Mouse (Mus musculus) neural tube, embryonic 14.5 days (tissue): ENCODE measurements around the gene Ciita. TPM values are rescaled to one million over a fixed set of nuclear protein-coding genes. Genes with fewer than 3 reads are reported as not detected.

Source experiments
- ATAC-seq: fragments of 200-750 bp; cut with Nextera tagmentation; 2 replicates; pipeline ENCODE4 v1.8.0; 2017; ENCODE audit warnings: low read depth, mild to moderate bottlenecking, moderate TSS enrichment, moderate library complexity
- H3K27ac ChIP-seq: fragments of 300-500 bp; sonication (generic); 2 replicates; pipeline ENCODE4 v1.5.1; 2014; ENCODE audit warnings: low read depth, mild to moderate bottlenecking, control low read depth, low read length, moderate library complexity, mixed read lengths
- H3K27me3 ChIP-seq: fragments of 300-500 bp; sonication (generic); 2 replicates; pipeline ENCODE4 v1.6.1; 2014; ENCODE audit warnings: low read length; ENCODE audit not compliant: control insufficient read depth, insufficient read depth
- H3K36me3 ChIP-seq: fragments of 300-500 bp; sonication (generic); 2 replicates; pipeline ENCODE4 v1.6.1; 2014; ENCODE audit warnings: low read length, mixed read lengths; ENCODE audit not compliant: control insufficient read depth, insufficient read depth
- H3K4me1 ChIP-seq: fragments of 300-500 bp; sonication (generic); 2 replicates; pipeline ENCODE4 v1.6.1; 2014; ENCODE audit warnings: low read length; ENCODE audit not compliant: control insufficient read depth, insufficient read depth
- H3K4me2 ChIP-seq: fragments of 300-500 bp; sonication (generic); 2 replicates; pipeline ENCODE4 v1.6.1; 2014; ENCODE audit warnings: mild to moderate bottlenecking, low read depth, low read length, control low read depth
- H3K4me3 ChIP-seq: fragments of 300-500 bp; sonication (generic); 2 replicates; pipeline ENCODE4 v1.5.1; 2014; ENCODE audit warnings: low read depth, low read length, control low read depth, mixed read lengths
- H3K9ac ChIP-seq: fragments of 300-500 bp; sonication (generic); replicated peaks from 2 replicates; pipeline ENCODE4 v1.6.1; 2014; ENCODE audit warnings: low read depth, mild to moderate bottlenecking, control low read depth, low read length, mixed read lengths
- H3K9me3 ChIP-seq: fragments of 300-500 bp; sonication (generic); 2 replicates; pipeline ENCODE4 v1.6.1; 2016; ENCODE audit warnings: low read length; ENCODE audit not compliant: control insufficient read depth
- WGBS: fragments of 180-500 bp; shearing (Covaris S2); extraction: QIAGEN DNeasy Blood & Tissue Kit; methylation state at CpG from one replicate; pipeline ENCODE4 v1.1.7; 2014; 5-methylcytosine and 5-hydroxymethylcytosine counted together
- polyA plus RNA-seq: library from polyadenylated mRNA; unstranded; fragments of >200 nt; fragmentation: Nextera tagmentation; extraction: Ambion mirVana; gene quantifications from 2 replicates; pipeline ENCODE4 v1.2.1, GENCODE M21; 2014

Ciita gene
- polyA plus RNA-seq, 1 experiment from 2014 or later, result 1.1 TPM

DNA sequence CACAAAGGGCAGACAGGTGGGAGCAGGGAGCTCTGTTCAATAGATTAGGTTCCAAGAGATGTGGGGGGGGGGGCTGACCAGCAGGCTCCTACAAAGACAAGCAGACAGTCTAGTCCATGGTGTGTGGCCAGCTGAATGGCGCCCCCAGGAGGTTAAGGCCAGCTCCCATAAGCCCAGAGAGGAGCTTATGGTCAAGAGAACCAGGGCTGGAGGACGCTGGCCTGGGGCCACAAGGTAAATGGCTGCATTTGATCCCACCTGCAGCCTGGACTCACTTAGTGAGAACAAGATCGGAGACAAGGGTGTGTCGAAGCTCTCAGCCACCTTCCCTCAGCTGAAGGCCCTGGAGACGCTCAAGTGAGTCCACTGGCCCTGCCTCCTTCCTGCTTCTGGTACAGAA, 38.2 kb downstream of the Ciita start:
- WGBS, result 54% methylated on average over 5 of the region's 5 CpGs
- ATAC-seq, result no peak
- no peaks in the 10 kb centered on the region for H3K9me3 ChIP-seq
- no peak overlapping the region for H3K9ac ChIP-seq
- no peak overlapping the region for H3K4me2 ChIP-seq
- no peaks in the 10 kb centered on the region for H3K4me1 ChIP-seq
- H3K27ac ChIP-seq, result no peak overlapping the region
- no peaks in the 10 kb centered on the region for H3K27me3 ChIP-seq
- H3K4me3 ChIP-seq, result no peak overlapping the region
- H3K36me3 ChIP-seq, result no peaks in the 10 kb centered on the region

DNA sequence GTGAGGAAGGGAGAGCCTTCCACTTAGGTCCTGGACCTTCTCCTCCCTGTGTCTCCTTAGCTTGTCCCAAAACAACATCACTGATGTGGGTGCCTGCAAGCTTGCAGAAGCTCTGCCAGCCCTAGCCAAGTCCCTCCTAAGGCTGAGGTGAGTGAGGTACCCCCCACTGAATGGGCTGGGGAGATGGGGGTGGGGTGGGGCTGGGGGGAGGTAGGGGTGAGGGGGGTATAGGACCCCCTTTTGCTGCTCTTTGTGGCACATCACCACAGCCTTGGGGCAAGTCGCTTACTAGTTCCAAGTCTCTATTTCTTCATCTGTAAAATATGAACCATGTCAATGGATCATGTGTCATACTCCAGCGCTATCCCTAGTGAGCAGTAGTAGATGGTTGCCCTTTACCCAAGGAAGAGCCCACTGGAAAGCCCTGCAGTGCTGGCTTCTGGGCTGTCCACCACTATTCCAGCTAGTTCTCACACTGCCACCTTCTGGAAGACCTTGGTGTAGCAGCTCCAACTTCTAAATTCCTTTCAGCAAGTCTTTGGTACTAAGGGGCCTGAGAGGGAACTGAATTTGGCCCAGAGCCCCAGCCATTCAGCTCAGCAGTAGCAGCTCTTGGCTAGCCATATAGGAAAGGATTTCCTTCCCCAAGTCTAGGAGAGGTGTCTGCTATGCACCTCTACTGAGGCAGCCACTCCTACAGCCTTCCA, 41.2 kb downstream of the Ciita start:
- no peak overlapping the region for H3K27ac ChIP-seq
- WGBS, result 42% methylated on average over 2 of the region's 2 CpGs
- no peak overlapping the region for H3K9ac ChIP-seq
- H3K4me3 ChIP-seq, result no peak overlapping the region
- ATAC-seq, result peak; percentile 85; the same call in 1 of the 2 replicates
- H3K4me2 ChIP-seq, result no peak overlapping the region
- no peaks in the 10 kb centered on the region for H3K36me3 ChIP-seq
- no peaks in the 10 kb centered on the region for H3K9me3 ChIP-seq
- no peaks in the 10 kb centered on the region for H3K27me3 ChIP-seq
- no peaks in the 10 kb centered on the region for H3K4me1 ChIP-seq

DNA sequence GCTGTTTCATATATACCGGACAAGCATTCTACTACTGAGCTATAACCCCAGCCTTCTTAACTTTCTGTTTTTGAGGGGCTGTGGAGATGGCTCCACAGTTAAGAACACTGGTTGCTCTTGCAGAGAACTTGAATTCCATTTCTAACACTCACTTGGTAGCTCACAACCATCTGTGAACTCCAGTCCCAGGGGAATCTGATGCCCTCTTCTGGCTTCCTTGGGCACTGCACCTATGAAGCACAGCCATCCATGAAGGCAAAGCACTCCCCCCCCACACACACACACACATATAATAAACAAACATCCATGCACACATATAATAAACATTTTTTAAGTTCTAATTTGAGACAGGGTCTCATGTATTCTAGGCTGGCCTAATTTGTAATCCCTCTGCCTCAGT, 43.0 kb downstream of the Ciita start:
- no peak for ATAC-seq
- WGBS, result 88% methylated on average over 1 of the region's 1 CpGs

DNA sequence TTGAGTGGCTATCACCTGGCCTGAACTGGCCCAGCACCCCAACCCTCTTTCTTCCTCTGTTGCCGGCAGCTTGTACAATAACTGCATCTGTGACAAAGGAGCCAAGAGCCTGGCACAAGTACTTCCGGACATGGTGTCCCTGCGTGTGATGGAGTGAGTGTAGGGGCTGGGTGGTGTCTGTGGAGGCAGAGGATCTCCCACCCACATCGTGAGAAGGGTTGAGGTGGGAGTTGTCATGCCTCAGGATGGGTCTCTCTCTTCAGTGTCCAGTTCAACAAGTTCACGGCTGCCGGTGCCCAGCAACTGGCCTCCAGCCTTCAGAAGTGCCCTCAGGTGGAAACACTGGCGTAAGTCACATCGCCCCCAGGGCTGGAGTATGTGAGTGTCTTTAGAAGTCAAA, 43.8 kb downstream of the Ciita start:
- H3K9ac ChIP-seq, result no peak overlapping the region
- H3K36me3 ChIP-seq, result no peaks in the 10 kb centered on the region
- H3K27me3 ChIP-seq, result no peaks in the 10 kb centered on the region
- 91% methylated on average over 8 of the region's 8 CpGs for WGBS
- no peak overlapping the region for H3K27ac ChIP-seq
- no peaks in the 10 kb centered on the region for H3K4me1 ChIP-seq
- H3K4me3 ChIP-seq, result no peak overlapping the region
- ATAC-seq, result no peak
- no peak overlapping the region for H3K4me2 ChIP-seq
- no peaks in the 10 kb centered on the region for H3K9me3 ChIP-seq

More for the DNA sequence above, 43.0 kb downstream of the Ciita start:
- Histone ChIP-seq H3K36me3 (no peaks in the 10 kb centered on the region), H3K9ac (no peak overlapping the region), H3K4me3 (no peak overlapping the region), H3K9me3 (no peaks in the 10 kb centered on the region), H3K4me1 (no peaks in the 10 kb centered on the region), H3K4me2 (no peak overlapping the region), H3K27ac (no peak overlapping the region), H3K27me3 (no peaks in the 10 kb centered on the region)

DNA sequence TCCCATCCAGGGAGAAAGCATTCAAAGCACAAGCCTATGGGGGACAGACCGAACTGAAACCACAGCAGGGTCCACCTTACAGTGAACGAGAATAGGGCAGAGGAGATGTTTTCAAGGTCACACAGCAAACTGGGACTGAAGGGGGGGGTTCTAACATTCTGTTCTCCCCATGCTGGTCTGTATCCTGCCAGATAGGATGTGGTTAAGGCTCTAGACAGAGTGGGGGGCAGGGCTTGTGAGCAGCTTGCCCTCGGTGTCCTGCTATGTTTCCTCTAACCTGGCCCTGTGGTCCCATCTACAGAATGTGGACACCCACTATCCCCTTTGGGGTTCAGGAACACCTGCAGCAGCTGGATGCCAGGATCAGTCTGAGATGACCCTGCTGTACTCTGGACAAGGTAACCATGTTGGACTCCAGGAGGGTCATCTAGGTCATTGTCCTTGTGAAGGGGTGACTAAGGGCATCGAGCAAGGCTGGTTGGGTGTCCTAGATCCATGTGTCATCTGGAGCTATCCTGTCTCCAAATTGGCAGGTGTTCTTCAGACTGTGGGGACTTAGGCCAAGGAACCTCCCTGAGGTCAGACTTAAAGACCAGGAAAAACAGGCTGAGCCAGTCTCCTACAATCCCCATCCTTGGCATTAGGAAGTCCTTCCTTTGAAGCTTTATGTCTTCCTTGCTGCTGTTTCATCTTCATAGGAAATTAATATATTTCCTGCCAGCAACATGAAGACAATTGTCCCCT, 45.2 kb downstream of the Ciita start:
- Histone ChIP-seq H3K27me3 (no peaks in the 10 kb centered on the region), H3K9ac (no peak overlapping the region), H3K9me3 (no peaks in the 10 kb centered on the region), H3K36me3 (no peaks in the 10 kb centered on the region), H3K4me3 (no peak overlapping the region), H3K4me2 (no peak overlapping the region), H3K4me1 (no peaks in the 10 kb centered on the region), H3K27ac (no peak overlapping the region)
- ATAC-seq, result no peak
- 79% methylated on average over 4 of the region's 4 CpGs for WGBS

DNA sequence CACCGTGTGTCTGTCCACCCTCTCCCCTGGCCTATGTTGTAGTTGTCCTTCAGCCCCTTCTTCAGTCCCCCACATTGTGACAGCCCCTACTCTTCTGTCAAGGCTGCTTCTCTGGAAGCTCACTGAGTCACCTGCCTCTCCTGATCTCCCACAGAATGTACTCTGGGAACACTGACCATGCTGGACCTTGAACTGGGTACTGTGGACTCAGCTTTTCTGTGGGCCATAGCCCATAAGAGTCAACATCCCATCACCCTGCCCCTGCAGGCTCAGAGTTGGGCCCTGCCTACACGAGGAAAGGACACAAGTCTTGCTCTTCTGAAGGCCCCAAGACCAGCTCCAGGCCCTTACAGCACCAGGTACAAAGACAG, 45.7 kb downstream of the Ciita start:
- no peaks in the 10 kb centered on the region for H3K27me3 ChIP-seq
- WGBS, result 61% methylated on average over 2 of the region's 2 CpGs
- no peaks in the 10 kb centered on the region for H3K9me3 ChIP-seq
- H3K4me1 ChIP-seq, result no peaks in the 10 kb centered on the region
- H3K9ac ChIP-seq, result no peak overlapping the region
- H3K4me3 ChIP-seq, result no peak overlapping the region
- H3K36me3 ChIP-seq, result peaks cover 4% of the 10 kb centered on the region
- ATAC-seq, result no peak
- no peak overlapping the region for H3K4me2 ChIP-seq
- H3K27ac ChIP-seq, result no peak overlapping the region

DNA sequence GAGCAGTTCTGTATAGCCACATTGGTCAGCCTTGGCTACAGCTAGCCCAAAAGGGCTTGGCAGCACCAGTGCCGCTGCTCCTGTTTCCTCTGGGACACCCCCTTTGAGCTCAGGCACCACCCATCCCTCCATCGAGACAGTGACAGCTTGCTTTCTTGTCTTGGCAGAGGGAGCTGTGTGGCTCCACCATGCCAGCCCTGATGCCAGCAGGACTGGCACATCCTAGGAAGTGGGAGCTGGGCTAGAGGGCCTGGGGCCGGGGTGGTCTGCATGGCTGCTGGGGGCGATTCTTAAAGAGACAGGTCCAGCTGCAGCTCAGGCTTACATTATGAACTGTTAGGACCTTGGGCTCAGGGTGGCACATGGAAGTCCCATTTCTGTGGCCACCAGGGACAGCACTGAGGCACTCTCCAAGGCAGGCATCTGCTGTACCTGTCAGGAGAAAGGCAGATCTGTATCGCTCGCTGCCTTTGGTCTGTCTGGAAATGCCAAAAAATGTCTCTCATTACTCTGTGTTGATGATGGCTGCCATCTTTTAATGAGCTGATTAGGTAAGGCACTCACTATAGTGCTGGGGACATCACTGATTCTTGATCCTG, 47.3 kb downstream of the Ciita start:
- Histone ChIP-seq H3K36me3 (peaks cover 6% of the 10 kb centered on the region), H3K27me3 (no peaks in the 10 kb centered on the region), H3K4me2 (no peak overlapping the region), H3K27ac (no peak overlapping the region), H3K4me1 (no peaks in the 10 kb centered on the region), H3K4me3 (no peak overlapping the region), H3K9me3 (no peaks in the 10 kb centered on the region), H3K9ac (no peak overlapping the region)
- no peak for ATAC-seq
- 82% methylated on average over 6 of the region's 6 CpGs for WGBS

DNA sequence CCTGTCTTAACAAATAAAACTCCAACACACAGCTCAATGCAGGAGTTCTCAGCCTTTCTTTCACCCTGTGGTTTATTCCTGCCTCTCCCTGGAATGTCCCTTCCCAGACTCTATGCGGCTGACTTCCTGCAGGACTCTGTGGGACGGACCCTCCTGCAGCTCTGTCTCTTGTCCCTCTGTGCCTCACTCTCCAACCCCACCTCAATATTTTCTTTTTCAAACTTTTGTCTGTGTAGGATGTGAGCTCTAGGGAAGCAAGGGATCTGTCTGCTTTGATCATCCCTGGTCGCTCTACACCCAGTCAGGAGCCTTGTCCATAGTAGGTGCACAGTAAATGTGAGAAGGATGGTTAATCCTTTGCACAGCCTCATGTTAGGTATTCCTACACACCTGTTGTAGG, 48.5 kb downstream of the Ciita start:
- H3K4me2 ChIP-seq, result no peak overlapping the region
- no peak overlapping the region for H3K4me3 ChIP-seq
- H3K4me1 ChIP-seq, result no peaks in the 10 kb centered on the region
- WGBS, result 92% methylated on average over 3 of the region's 3 CpGs
- no peak overlapping the region for H3K27ac ChIP-seq
- no peak overlapping the region for H3K9ac ChIP-seq
- no peaks in the 10 kb centered on the region for H3K27me3 ChIP-seq
- ATAC-seq, result no peak
- H3K36me3 ChIP-seq, result peaks cover 6% of the 10 kb centered on the region
- H3K9me3 ChIP-seq, result no peaks in the 10 kb centered on the region

DNA sequence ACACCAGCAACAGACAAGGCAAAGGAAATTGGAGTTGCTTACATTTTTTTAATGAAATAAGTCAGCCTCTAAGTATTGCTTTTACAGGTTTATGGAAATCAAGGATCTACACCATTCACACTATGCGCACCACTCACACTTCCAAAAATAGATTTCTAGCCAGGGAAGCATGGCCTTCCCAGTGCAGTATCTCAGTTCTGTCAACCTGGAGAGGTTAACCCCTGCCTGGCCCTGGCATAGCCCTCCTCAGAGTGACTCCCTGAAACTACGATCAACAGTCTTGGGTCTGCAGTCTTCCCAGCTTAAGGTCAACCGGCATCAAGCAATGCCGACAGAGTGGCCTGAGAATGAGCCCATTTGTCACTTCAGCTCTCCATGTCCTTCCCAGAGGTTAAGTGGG, 50.3 kb downstream of the Ciita start:
- ATAC-seq, result no peak
- WGBS, result 94% methylated on average over 4 of the region's 4 CpGs
- Histone ChIP-seq H3K36me3 (peaks cover 6% of the 10 kb centered on the region), H3K27me3 (no peaks in the 10 kb centered on the region), H3K9me3 (no peaks in the 10 kb centered on the region), H3K27ac (no peak overlapping the region), H3K4me3 (no peak overlapping the region), H3K4me2 (no peak overlapping the region), H3K4me1 (no peaks in the 10 kb centered on the region), H3K9ac (no peak overlapping the region)
